Mouse (Mus musculus) CH12.LX (cell line): Measurements from ENCODE around the gene Atad5. TPM values are rescaled to one million over a fixed set of nuclear protein-coding genes. Genes with fewer than 3 reads are reported as not detected.

ENCODE experiments used
- DNase-seq: peaks from one replicate; pipeline ENCODE4 v3.0.0-alpha.2; 2013; ENCODE audit errors: extremely low read depth
- H3K27ac ChIP-seq: 2 replicates; pipeline ENCODE4 v1.5.1; 2012; ENCODE audit warnings: low read depth, mild to moderate bottlenecking, control low read depth, moderate library complexity; ENCODE audit not compliant: insufficient read depth
- H3K27me3 ChIP-seq: replicated peaks from 2 replicates; pipeline ENCODE3; 2012; ENCODE audit warnings: inconsistent platforms
- H3K36me3 ChIP-seq, 2 experiments: replicated peaks in 1 of 2; 2 replicates each; pipeline versions ENCODE3 to v1.6.1; 2012; ENCODE audit warnings: inconsistent platforms in 1 of 2, low read length in 1 of 2, mild to moderate bottlenecking in 1 of 2, mixed read lengths in 1 of 2, moderate library complexity in 1 of 2; ENCODE audit not compliant: control insufficient read depth in 1 of 2, insufficient read depth in 1 of 2
- H3K4me1 ChIP-seq, 2 experiments: 2 replicates each; pipeline ENCODE4 v1.6.1; 2012; ENCODE audit warnings: inconsistent platforms in 1 of 2, moderate library complexity in 1 of 2; ENCODE audit not compliant: insufficient read depth in 2 of 2, control insufficient read depth in 1 of 2
- H3K4me2 ChIP-seq: 2 replicates; pipeline ENCODE4 v1.6.1; 2012; ENCODE audit warnings: low read depth, mild to moderate bottlenecking, control low read depth; ENCODE audit not compliant: poor library complexity, insufficient read depth, severe bottlenecking
- H3K4me3 ChIP-seq, 3 experiments: fragments of 150-350 bp in 1 of 3; sonication (generic) in 1 of 3; replicated peaks in 1 of 3; 2 replicates each; pipeline versions ENCODE3 to v1.5.1; 2011 to 2012; ENCODE audit warnings: low read depth in 2 of 3, low read length in 2 of 3, mild to moderate bottlenecking in 2 of 3, moderate library complexity in 2 of 3, control low read depth in 1 of 3, improper control_type of control experiment in 1 of 3, inconsistent platforms in 1 of 3, mixed read lengths in 1 of 3; ENCODE audit not compliant: poor library complexity in 1 of 3
- H3K79me2 ChIP-seq: replicated peaks from 2 replicates; pipeline ENCODE4 v1.6.1; 2012; ENCODE audit warnings: mild to moderate bottlenecking, moderate library complexity; ENCODE audit not compliant: control insufficient read depth, poor library complexity, insufficient read depth, severe bottlenecking; ENCODE audit errors: extremely low read depth
- H3K9ac ChIP-seq: 2 replicates; pipeline ENCODE4 v1.6.1; 2012; ENCODE audit warnings: low read depth, mild to moderate bottlenecking, control low read depth, moderate library complexity; ENCODE audit not compliant: insufficient read depth
- H3K9me3 ChIP-seq: replicated peaks from 2 replicates; pipeline ENCODE3; 2012; ENCODE audit warnings: low read length, inconsistent platforms, mixed read lengths
- BHLHE40 ChIP-seq: IDR thresholded peaks from 2 replicates; pipeline ENCODE4 v1.6.1; 2011; ENCODE audit warnings: mild to moderate bottlenecking, low read depth, low read length, improper control_type of control experiment
- CHD1 ChIP-seq: IDR thresholded peaks from 2 replicates; pipeline ENCODE4 v1.6.1; 2012; ENCODE audit warnings: low read depth, low read length, improper control_type of control experiment, inconsistent platforms
- CHD2 ChIP-seq: IDR thresholded peaks from 2 replicates; pipeline ENCODE4 v1.6.1; 2011; ENCODE audit warnings: low read length, improper control_type of control experiment
- CTCF ChIP-seq, 2 experiments: IDR thresholded peaks in 1 of 2; conservative IDR thresholded peaks in 1 of 2; 2 replicates each; pipeline ENCODE4 v1.5.1; 2011 to 2012; ENCODE audit warnings: low read depth in 2 of 2, low read length in 2 of 2, improper control_type of control experiment in 1 of 2, inconsistent platforms in 1 of 2, mild to moderate bottlenecking in 1 of 2, moderate library complexity in 1 of 2
- ELF1 ChIP-seq: IDR thresholded peaks from 2 replicates; pipeline ENCODE4 v1.6.1; 2014; ENCODE audit warnings: low read depth, mild to moderate bottlenecking, inconsistent platforms, low read length, improper control_type of control experiment
- EP300 ChIP-seq: IDR thresholded peaks from 2 replicates; pipeline ENCODE4 v1.6.1; 2011; ENCODE audit warnings: low read length, improper control_type of control experiment
- ETS1 ChIP-seq: conservative IDR thresholded peaks from 2 replicates; pipeline ENCODE4 v1.6.1; 2012; ENCODE audit warnings: low read depth, mild to moderate bottlenecking, inconsistent platforms, low read length, improper control_type of control experiment, moderate library complexity
- HCFC1 ChIP-seq: IDR thresholded peaks from 2 replicates; pipeline ENCODE4 v1.6.1; 2012; ENCODE audit warnings: low read depth, mild to moderate bottlenecking, inconsistent platforms, low read length, improper control_type of control experiment
- IRF4 ChIP-seq: IDR thresholded peaks from 2 replicates; pipeline ENCODE4 v1.6.1; 2014; ENCODE audit warnings: low read depth, mild to moderate bottlenecking, inconsistent platforms, low read length, improper control_type of control experiment
- JUN ChIP-seq: IDR thresholded peaks from 2 replicates; pipeline ENCODE4 v1.6.1; 2011; ENCODE audit warnings: low read depth, mild to moderate bottlenecking, low read length, improper control_type of control experiment, moderate library complexity; ENCODE audit not compliant: insufficient read depth
- JUND ChIP-seq: conservative IDR thresholded peaks from 2 replicates; pipeline ENCODE4 v1.6.1; 2011; ENCODE audit warnings: low read depth, low read length, improper control_type of control experiment
- KAT2A ChIP-seq: IDR thresholded peaks from 2 replicates; pipeline ENCODE4 v1.6.1; 2012; ENCODE audit warnings: low read length, improper control_type of control experiment, inconsistent platforms; ENCODE audit not compliant: insufficient replicate concordance
- MAFK ChIP-seq: IDR thresholded peaks from 2 replicates; pipeline ENCODE4 v1.6.1; 2011; ENCODE audit warnings: low read length, improper control_type of control experiment; ENCODE audit not compliant: insufficient replicate concordance
- MAX ChIP-seq: IDR thresholded peaks from 2 replicates; pipeline ENCODE4 v1.6.1; 2011; ENCODE audit warnings: low read length, improper control_type of control experiment
- MAZ ChIP-seq: IDR thresholded peaks from 2 replicates; pipeline ENCODE4 v1.6.1; 2012; ENCODE audit warnings: low read depth, mild to moderate bottlenecking, inconsistent platforms, low read length, improper control_type of control experiment, moderate library complexity
- MEF2A ChIP-seq: IDR thresholded peaks from 2 replicates; pipeline ENCODE4 v1.6.1; 2014; ENCODE audit warnings: low read depth, mild to moderate bottlenecking, inconsistent platforms, low read length, improper control_type of control experiment, borderline replicate concordance
- MXI1 ChIP-seq: IDR thresholded peaks from 2 replicates; pipeline ENCODE4 v1.6.1; 2011; ENCODE audit warnings: mild to moderate bottlenecking, low read depth, low read length, improper control_type of control experiment
- MYC ChIP-seq: IDR thresholded peaks from 2 replicates; pipeline ENCODE4 v1.6.1; 2011; ENCODE audit warnings: low read depth, mild to moderate bottlenecking, improper control_type of control experiment, low read length
- NELFE ChIP-seq: IDR thresholded peaks from 2 replicates; pipeline ENCODE4 v1.6.1; 2011; ENCODE audit warnings: low read depth, low read length, improper control_type of control experiment
- PAX5 ChIP-seq: IDR thresholded peaks from 2 replicates; pipeline ENCODE4 v1.6.1; 2012; ENCODE audit warnings: low read length, inconsistent platforms, mixed read lengths
- POLR2A ChIP-seq: IDR thresholded peaks from 2 replicates; pipeline ENCODE4 v1.6.1; 2011; ENCODE audit warnings: low read depth, mild to moderate bottlenecking, improper control_type of control experiment, low read length
- POLR2AphosphoS2 ChIP-seq: IDR thresholded peaks from 2 replicates; pipeline ENCODE4 v1.6.1; 2011; ENCODE audit warnings: low read depth, low read length, improper control_type of control experiment
- RCOR1 ChIP-seq: conservative IDR thresholded peaks from 2 replicates; pipeline ENCODE4 v1.6.1; 2012; ENCODE audit warnings: low read depth, mild to moderate bottlenecking, inconsistent platforms, low read length, improper control_type of control experiment
- SIN3A ChIP-seq: IDR thresholded peaks from 2 replicates; pipeline ENCODE4 v1.6.1; 2012; ENCODE audit warnings: low read length, improper control_type of control experiment, inconsistent platforms
- SMC3 ChIP-seq: IDR thresholded peaks from 2 replicates; pipeline ENCODE4 v1.6.1; 2011; ENCODE audit warnings: low read depth, low read length, improper control_type of control experiment
- TBP ChIP-seq: conservative IDR thresholded peaks from 2 replicates; pipeline ENCODE4 v1.6.1; 2011; ENCODE audit warnings: low read depth, low read length, improper control_type of control experiment
- TCF12 ChIP-seq: IDR thresholded peaks from 2 replicates; pipeline ENCODE4 v1.6.1; 2014; ENCODE audit warnings: low read depth, mild to moderate bottlenecking, inconsistent platforms, low read length, improper control_type of control experiment
- UBTF ChIP-seq: IDR thresholded peaks from 2 replicates; pipeline ENCODE4 v1.6.1; 2012; ENCODE audit warnings: low read depth, mild to moderate bottlenecking, inconsistent platforms, low read length, improper control_type of control experiment, moderate library complexity
- USF2 ChIP-seq: conservative IDR thresholded peaks from 2 replicates; pipeline ENCODE4 v1.6.1; 2011; ENCODE audit warnings: low read depth, low read length, improper control_type of control experiment
- ZC3H11A ChIP-seq: IDR thresholded peaks from 2 replicates; pipeline ENCODE4 v1.6.1; 2012; ENCODE audit warnings: low read depth, mild to moderate bottlenecking, inconsistent platforms, low read length, improper control_type of control experiment
- ZMIZ1 ChIP-seq: IDR thresholded peaks from 2 replicates; pipeline ENCODE4 v1.6.1; 2012; ENCODE audit warnings: low read depth, mild to moderate bottlenecking, inconsistent platforms, low read length, improper control_type of control experiment
- ZNF384 ChIP-seq: IDR thresholded peaks from 2 replicates; pipeline ENCODE4 v1.6.1; 2012; ENCODE audit warnings: low read depth, low read length, improper control_type of control experiment, inconsistent platforms
- dilution Hi-C: fragments of 300-500 bp; cut with MboI; formaldehyde crosslinking; loops from 2 replicates; pipeline ENCODE4 v1.14.3; 2020; ENCODE audit warnings: low sequenced_read_pairs; ENCODE audit not compliant: extremely low pct_unique_long_range_greater_than_20kb, extremely low pct_ligation_motif_present
- in situ Hi-C: fragments of 300-500 bp; cut with MboI; formaldehyde crosslinking; loops from 3 replicates; pipeline ENCODE4 v1.14.3; 2019; ENCODE audit warnings: low sequenced_read_pairs, low pct_ligation_motif_present, low pct_unique_long_range_greater_than_20kb, mixed read lengths
- polyA plus RNA-seq: library from polyadenylated mRNA; unstranded; fragments of >175 nt; gene quantifications from 2 replicates; pipeline ENCODE4 v1.2.1, GENCODE M21; 2012; ENCODE audit warnings: low read depth; ENCODE audit not compliant: insufficient read length
- total RNA-seq, 2 experiments: library from RNA; depleted of rRNA; stranded (reverse); fragments of 300-350 nt in 1 of 2; fragments of >200 nt in 1 of 2; gene quantifications; 2 replicates each; pipeline ENCODE4 v1.2.3; 2012 to 2014

Atad5 gene
- total and polyA plus RNA-seq, 3 experiments: 24.0 to 46.3 (median 35.2) TPM

GRCm38 (mm10) chr11:80145787-80146275, 56.6 kb downstream of the Atad5 start:
- Histone ChIP-seq H3K4me2 (peak overlapping the region; percentile 65), H3K79me2 (peaks cover 9% of the 10 kb centered on the region), H3K9me3 (no peaks in the 10 kb centered on the region), H3K4me1 (peaks cover 6 to 50% of the 10 kb centered on the region in 2 experiments; a peak in 3 of 4 replicates), H3K27ac (peak overlapping the region; percentile 77), H3K36me3 (no peaks in the 10 kb centered on the region), H3K9ac (peak overlapping the region; percentile 58), H3K27me3 (no peaks in the 10 kb centered on the region), H3K4me3 (peak overlapping the region in 2 of 3 experiments; percentile 6 to 15)
- TF ChIP-seq HCFC1 (peak; percentile 33; the same call in 1 of the 2 replicates), SMC3 (no peak), CHD2 (no peak), MAZ (0 out of 2 replicates have a peak, but pooled peaks have one; percentile 31), POLR2A (peak; percentile 54), TBP (peak; percentile 40; the same call in 1 of the 2 replicates), TCF12 (peak; percentile 52; the same call in 1 of the 2 replicates), ZMIZ1 (no peak), MAX (peak; percentile 79), ETS1 (peak; percentile 59), PAX5 (no peak), POLR2AphosphoS2 (no peak), ELF1 (peak; percentile 61), MEF2A (no peak; the same call in none of the 2 replicates), RCOR1 (0 out of 2 replicates have a peak, but pooled peaks have one; percentile 45), BHLHE40 (peak; percentile 72), SIN3A (peak; percentile 80), EP300 (peak; percentile 64), IRF4 (peak; percentile 48), NELFE (0 out of 2 replicates have a peak, but pooled peaks have one; percentile 57), MXI1 (peak; percentile 63; the same call in 1 of the 2 replicates)
- DNase-seq: peak; percentile 91
- in situ Hi-C loops: no loop called here
- dilution Hi-C loops: no loop called here

GRCm38 (mm10) chr11:80147748-80148147, 58.5 kb downstream of the Atad5 start:
- H3K27me3 ChIP-seq: no peaks in the 10 kb centered on the region
- H3K4me2 ChIP-seq: no peak overlapping the region
- dilution Hi-C loops (no loop called here), in situ Hi-C loops (no loop called here)
- H3K4me3 ChIP-seq: no peak overlapping the region
- no peak overlapping the region for H3K9ac ChIP-seq
- no peaks in the 10 kb centered on the region for H3K36me3 ChIP-seq
- no peaks in the 10 kb centered on the region for H3K9me3 ChIP-seq
- peak; percentile 47 for DNase-seq
- H3K27ac ChIP-seq: no peak overlapping the region
- H3K4me1 ChIP-seq: peaks cover 6 to 53% of the 10 kb centered on the region in 2 experiments; a peak in 3 of 4 replicates
- no peaks in the 10 kb centered on the region for H3K79me2 ChIP-seq
- no peak for TF ChIP-seq POLR2AphosphoS2
- no peak for TF ChIP-seq MAZ
- no peak for TF ChIP-seq KAT2A
- no peak for TF ChIP-seq MAFK
- TF ChIP-seq ZMIZ1: no peak
- no peak for TF ChIP-seq ZC3H11A
- no peak for TF ChIP-seq TBP
- TF ChIP-seq MXI1: no peak
- no peak for TF ChIP-seq JUN
- no peak for TF ChIP-seq MYC
- TF ChIP-seq MAX: no peak
- TF ChIP-seq SMC3: peak; percentile 37
- TF ChIP-seq UBTF: no peak
- peak; percentile 93 for TF ChIP-seq ZNF384
- no peak for TF ChIP-seq MEF2A
- TF ChIP-seq CTCF (conservative IDR thresholded peaks at IDR 0.05 in 1 of 2, IDR thresholded peaks at IDR 0.05 in 1 of 2; ENCODE audit: low read depth in 2 of 2, low read length in 2 of 2): peak; percentile 26 to 65; a peak in 3 of 4 replicates
- TF ChIP-seq POLR2A: no peak
- no peak for TF ChIP-seq BHLHE40
- no peak for TF ChIP-seq NELFE
- TF ChIP-seq USF2: no peak
- no peak for TF ChIP-seq CHD1
- TF ChIP-seq JUND: no peak
- no peak for TF ChIP-seq SIN3A
